Mouse (Mus musculus): Measurements from ENCODE around the gene Il2rg. TPM values are rescaled to one million over a fixed set of nuclear protein-coding genes. Genes with fewer than 3 reads are reported as not detected.

Gene Il2rg
- polyA plus RNA-seq, 1 experiment, result 2.0 TPM

DNA sequence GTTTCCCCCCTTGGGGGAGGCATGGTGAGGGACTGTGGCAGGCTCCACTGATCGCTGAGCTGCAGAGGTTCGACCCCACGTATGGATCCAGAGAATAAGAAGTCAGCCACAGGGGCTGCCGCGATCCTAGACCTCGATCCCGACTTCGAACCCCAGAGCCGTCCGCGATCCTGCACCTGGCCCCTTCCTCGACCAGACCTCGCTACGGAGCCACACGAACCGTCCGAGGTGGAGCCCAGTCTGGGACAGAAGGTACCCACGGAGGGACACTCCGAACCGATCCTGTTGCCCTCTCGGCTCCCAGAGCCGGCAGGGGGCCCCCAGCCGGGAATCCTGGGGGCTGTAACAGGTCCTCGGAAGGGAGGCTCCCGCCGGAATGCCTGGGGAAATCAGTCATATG lies 13.3 kb downstream of the Il2rg start:
- DNase-seq, result peak; percentile 12 to 39
- Histone ChIP-seq H3K4me1 (ENCODE audit: control insufficient read depth, insufficient read depth, low read length) (no peaks in the 10 kb centered on the region), H3K27me3 (ENCODE audit: control insufficient read depth, insufficient read depth, low read length) (no peaks in the 10 kb centered on the region), H3K4me3 (replicated peaks; ENCODE audit: insufficient read depth, low read depth, low read length) (peak overlapping the region; percentile 87), H3K27ac (ENCODE audit: insufficient read depth, low read length) (no peak overlapping the region)
- 10% methylated on average over 26 of the region's 26 CpGs for WGBS
- TF ChIP-seq POLR2A (IDR thresholded peaks at IDR 0.05; ENCODE audit: borderline replicate concordance, insufficient read depth, low read length), result no peak
- no peak for TF ChIP-seq CTCF (IDR thresholded peaks at IDR 0.05; ENCODE audit: borderline replicate concordance, insufficient read depth, low read depth, low read length)

DNA sequence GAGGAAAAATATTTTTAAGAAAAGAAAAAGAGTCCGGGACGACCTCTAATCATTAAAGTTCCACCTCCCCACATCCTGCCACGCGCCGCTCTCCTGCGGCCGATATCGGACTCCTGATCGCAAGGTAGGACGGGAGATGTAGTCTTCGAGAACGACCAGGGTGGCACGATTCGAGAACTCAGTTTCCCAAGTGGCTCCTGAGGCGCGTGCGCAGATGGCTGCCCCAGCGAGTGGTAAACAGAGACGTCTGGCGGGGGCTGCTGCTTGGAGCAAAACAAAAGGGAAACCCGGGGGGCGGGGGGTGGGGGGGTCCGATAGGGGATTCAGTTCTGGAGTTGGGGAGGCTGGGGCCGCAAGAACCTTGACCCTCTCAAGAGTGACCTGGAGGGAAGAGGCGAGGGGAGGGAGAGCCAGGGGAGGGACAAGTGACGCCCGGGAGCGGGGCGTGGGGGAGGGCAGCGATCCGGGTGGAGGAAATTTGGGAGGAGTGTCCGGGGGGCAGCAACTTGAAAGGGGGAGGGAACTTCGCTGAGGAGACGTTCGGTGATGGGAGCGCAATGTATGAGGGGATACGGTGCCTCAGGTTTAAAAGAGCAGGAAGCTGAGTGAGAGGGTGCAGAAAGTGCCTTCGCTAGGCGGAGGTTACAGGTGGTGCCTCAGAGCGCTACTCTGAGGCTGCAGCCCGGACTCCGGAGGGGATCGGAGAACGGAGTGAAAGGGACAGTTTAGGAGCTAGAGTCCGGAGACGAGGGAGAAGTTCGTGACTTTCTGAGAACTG lies 13.9 kb downstream of the Il2rg start, which contains the start of gene Foxo4:
TSS of gene Foxo4 (plus strand) at position 577 of the 778 bp plus-strand sequence.
- no peaks in the 10 kb centered on the region for H3K4me1 ChIP-seq (ENCODE audit: control insufficient read depth, insufficient read depth, low read length)
- WGBS, result 9% methylated on average over 47 of the region's 47 CpGs
- TF ChIP-seq CTCF (IDR thresholded peaks at IDR 0.05; ENCODE audit: borderline replicate concordance, insufficient read depth, low read depth, low read length) (no peak), POLR2A (IDR thresholded peaks at IDR 0.05; ENCODE audit: borderline replicate concordance, insufficient read depth, low read length) (peak; percentile 60; the same call in 1 of the 2 replicates)
- no peaks in the 10 kb centered on the region for H3K27me3 ChIP-seq (ENCODE audit: control insufficient read depth, insufficient read depth, low read length)
- DNase-seq, result peak; percentile 87 to 90
- peak within 1 kb of the TSS; percentile 87 for H3K4me3 ChIP-seq (replicated peaks; ENCODE audit: insufficient read depth, low read depth, low read length)
- H3K27ac ChIP-seq (ENCODE audit: insufficient read depth, low read length), result no peak within 1 kb of the TSS

DNA sequence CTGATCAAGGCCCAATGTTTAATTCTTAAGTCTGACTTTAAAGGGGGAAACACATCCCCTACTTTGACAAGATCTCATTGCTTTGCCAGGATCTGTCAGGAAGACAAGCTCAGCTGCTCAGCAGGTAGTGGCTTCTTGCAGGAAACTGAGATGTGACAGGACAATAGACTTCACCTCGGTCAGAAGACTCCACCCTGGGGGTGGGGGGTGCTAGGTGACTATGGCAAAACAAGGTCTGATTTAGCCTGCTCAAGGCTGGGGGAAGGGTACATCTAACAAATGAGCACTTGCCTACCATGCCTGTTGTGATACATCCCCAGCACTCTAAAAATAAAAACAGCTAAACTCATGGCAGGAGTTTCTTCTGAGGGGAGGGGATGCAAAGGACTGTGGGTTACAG lies 23.0 kb downstream of the Il2rg start:
- WGBS, result 12% methylated on average over 1 of the region's 1 CpGs
- TF ChIP-seq POLR2A (IDR thresholded peaks at IDR 0.05; ENCODE audit: borderline replicate concordance, insufficient read depth, low read length) (no peak), CTCF (IDR thresholded peaks at IDR 0.05; ENCODE audit: borderline replicate concordance, insufficient read depth, low read depth, low read length) (no peak)
- no peaks in the 10 kb centered on the region for H3K4me1 ChIP-seq (ENCODE audit: control insufficient read depth, insufficient read depth, low read length)
- no peak overlapping the region for H3K4me3 ChIP-seq (replicated peaks; ENCODE audit: insufficient read depth, low read depth, low read length)
- no peaks in the 10 kb centered on the region for H3K27me3 ChIP-seq (ENCODE audit: control insufficient read depth, insufficient read depth, low read length)
- H3K27ac ChIP-seq (ENCODE audit: insufficient read depth, low read length), result no peak overlapping the region
- DNase-seq, result no peak

DNA sequence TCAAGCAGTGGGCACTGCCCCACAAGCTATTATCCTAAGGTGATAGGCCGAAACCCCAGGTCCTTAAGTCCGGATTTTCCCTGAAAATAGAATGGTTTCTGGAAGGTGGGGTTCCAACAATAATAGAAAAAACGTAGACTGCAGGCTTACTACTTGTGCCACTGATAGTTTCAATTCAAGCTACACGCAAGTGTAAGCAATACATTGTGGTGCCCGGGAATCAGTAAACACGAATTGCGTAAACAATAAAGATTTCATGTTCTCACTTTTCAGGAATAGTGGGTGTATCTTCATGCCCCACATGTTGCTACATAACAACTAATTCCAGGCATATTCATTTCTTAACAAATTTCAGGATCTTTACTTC lies 45.3 kb downstream of the Il2rg start:
- peak overlapping the region; percentile 73 for H3K4me3 ChIP-seq (replicated peaks; ENCODE audit: insufficient read depth, low read depth, low read length)
- H3K27me3 ChIP-seq (ENCODE audit: control insufficient read depth, insufficient read depth, low read length), result no peaks in the 10 kb centered on the region
- WGBS, result 14% methylated on average over 7 of the region's 7 CpGs
- DNase-seq, result no peak
- no peak for TF ChIP-seq CTCF (IDR thresholded peaks at IDR 0.05; ENCODE audit: borderline replicate concordance, insufficient read depth, low read depth, low read length)
- TF ChIP-seq POLR2A (IDR thresholded peaks at IDR 0.05; ENCODE audit: borderline replicate concordance, insufficient read depth, low read length), result no peak
- H3K27ac ChIP-seq (ENCODE audit: insufficient read depth, low read length), result no peak overlapping the region
- H3K4me1 ChIP-seq (ENCODE audit: control insufficient read depth, insufficient read depth, low read length), result no peaks in the 10 kb centered on the region

DNA sequence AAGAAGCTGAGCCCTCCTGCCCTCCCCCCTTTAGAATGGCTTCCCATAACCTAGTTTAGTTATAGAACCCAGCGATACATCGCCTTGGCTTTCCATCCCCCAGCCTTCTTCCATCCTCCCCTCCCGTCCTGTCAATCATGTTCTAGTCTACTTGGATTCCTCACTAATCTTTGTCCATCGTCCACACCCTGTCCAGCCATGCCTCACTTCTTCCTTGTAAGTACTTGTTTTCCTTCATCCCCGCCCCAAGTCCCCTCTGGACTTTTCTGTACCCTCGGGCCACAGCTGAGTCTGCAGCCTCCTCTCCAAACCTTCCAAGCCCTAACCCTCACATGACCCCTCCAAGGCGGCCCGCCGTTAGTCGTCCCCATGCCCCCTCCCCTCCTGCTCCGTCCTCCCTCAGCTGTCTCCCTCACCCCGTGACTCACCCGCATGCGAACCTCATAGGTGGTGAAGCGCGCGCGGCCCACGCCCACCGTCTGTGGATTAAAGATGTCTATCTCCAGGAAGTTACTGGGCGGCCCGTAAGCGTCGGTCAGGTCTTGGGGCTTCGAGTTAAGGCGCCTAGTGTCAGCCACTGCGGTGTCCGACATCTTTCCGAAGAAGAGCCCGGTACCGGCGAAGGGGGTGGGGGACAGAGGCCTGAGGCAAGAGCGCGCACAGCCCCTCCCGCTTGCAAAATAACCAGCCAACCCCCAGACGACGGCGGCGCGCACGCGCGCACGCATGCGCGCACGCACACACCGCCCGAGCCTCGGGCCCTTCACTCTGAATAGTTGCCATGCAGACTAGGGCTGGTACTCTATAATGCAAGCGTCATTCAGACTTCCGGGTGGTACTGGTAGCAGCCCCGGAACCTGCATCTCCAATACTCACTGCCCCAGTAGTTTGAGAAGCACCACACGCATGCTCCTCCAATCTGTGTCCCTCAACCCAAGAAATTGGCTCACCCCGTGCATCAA lies 45.9 kb downstream of the Il2rg start, which contains the start of gene Snx12:
TSS of gene Snx12 (minus strand) at position 730 of the 962 bp plus-strand sequence.
- TF ChIP-seq CTCF (IDR thresholded peaks at IDR 0.05; ENCODE audit: borderline replicate concordance, insufficient read depth, low read depth, low read length) (no peak), POLR2A (IDR thresholded peaks at IDR 0.05; ENCODE audit: borderline replicate concordance, insufficient read depth, low read length) (peak; percentile 64; the same call in 1 of the 2 replicates)
- Histone ChIP-seq H3K27me3 (ENCODE audit: control insufficient read depth, insufficient read depth, low read length) (no peaks in the 10 kb centered on the region), H3K4me3 (replicated peaks; ENCODE audit: insufficient read depth, low read depth, low read length) (peak within 1 kb of the TSS; percentile 73), H3K4me1 (ENCODE audit: control insufficient read depth, insufficient read depth, low read length) (no peaks in the 10 kb centered on the region), H3K27ac (ENCODE audit: insufficient read depth, low read length) (peak within 1 kb of the TSS; percentile 65)
- WGBS, result 6% methylated on average over 55 of the region's 55 CpGs
- DNase-seq, result peak; percentile 92 to 93

Other genes with a start within 250 kb of the Il2rg start
- 0.11 TPM in 2 replicates for gene Tex11, start 208.6 kb downstream of the Il2rg start, polyA plus RNA-seq (2012; rRNA removed)
- 6.0 and 7.8 TPM in 2 replicates for gene Slc7a3, start 182.2 kb downstream of the Il2rg start, polyA plus RNA-seq (2012; rRNA removed)
- 37.2 and 39.4 TPM in 2 replicates for gene Snx12, start 45.7 kb downstream of the Il2rg start, polyA plus RNA-seq (2012; rRNA removed)
- gene Foxo4, start 13.7 kb downstream of the Il2rg start, polyA plus RNA-seq (2012; rRNA removed), result 14.9 and 15.3 TPM in 2 replicates
- not detected in 2 replicates for gene Gm614, start 4.3 kb downstream of the Il2rg start, polyA plus RNA-seq (2012; rRNA removed)
- gene Gm20489, start 768 bp upstream of the Il2rg start, polyA plus RNA-seq (2012; rRNA removed), result not detected in 2 replicates
- gene Med12, start 5.8 kb upstream of the Il2rg start, polyA plus RNA-seq (2012; rRNA removed), result 54.4 and 64.5 TPM in 2 replicates
- gene Nlgn3, start 30.9 kb upstream of the Il2rg start, polyA plus RNA-seq (2012; rRNA removed), result 36.9 and 38.5 TPM in 2 replicates
- gene Gjb1, start 108.1 kb upstream of the Il2rg start, polyA plus RNA-seq (2012; rRNA removed), result 69.2 and 83.3 TPM in 2 replicates
- 148 and 174 TPM in 2 replicates for gene Zmym3, start 152.6 kb upstream of the Il2rg start, polyA plus RNA-seq (2012; rRNA removed)
- 129 and 136 TPM in 2 replicates for gene Nono, start 161.1 kb upstream of the Il2rg start, polyA plus RNA-seq (2012; rRNA removed)
- gene Itgb1bp2, start 180.8 kb upstream of the Il2rg start, polyA plus RNA-seq (2012; rRNA removed), result 2.0 and 2.9 TPM in 2 replicates

All from cerebellum, adult 2 months (tissue).